Mouse (Mus musculus) heart, embryonic 10.5 days (tissue): ENCODE results near the gene Mosmo. TPM values are rescaled to one million over a fixed set of nuclear protein-coding genes. Genes with fewer than 3 reads are reported as not detected.

Source experiments
- DNase-seq: peaks from one replicate; pipeline ENCODE4 v3.0.0-alpha.2; 2017; ENCODE audit warnings: low spot score
- H3K27ac ChIP-seq: fragments of 300-500 bp; sonication (generic); 2 replicates; pipeline ENCODE4 v1.5.1; 2016; ENCODE audit warnings: mild to moderate bottlenecking
- H3K27me3 ChIP-seq: fragments of 300-500 bp; sonication (generic); 2 replicates; pipeline ENCODE4 v1.6.1; 2016; ENCODE audit warnings: mild to moderate bottlenecking; ENCODE audit not compliant: poor library complexity, insufficient read depth, severe bottlenecking
- H3K36me3 ChIP-seq: fragments of 300-500 bp; sonication (generic); 2 replicates; pipeline ENCODE4 v1.6.1; 2016; ENCODE audit warnings: mild to moderate bottlenecking, moderate library complexity
- H3K4me1 ChIP-seq: fragments of 300-500 bp; sonication (generic); 2 replicates; pipeline ENCODE4 v1.6.1; 2016; ENCODE audit warnings: mild to moderate bottlenecking
- H3K4me3 ChIP-seq: fragments of 300-500 bp; sonication (generic); 2 replicates; pipeline ENCODE4 v1.5.1; 2016; ENCODE audit warnings: mild to moderate bottlenecking, moderate library complexity
- H3K9me3 ChIP-seq: fragments of 300-500 bp; sonication (generic); 2 replicates; pipeline ENCODE4 v1.6.1; 2016; ENCODE audit warnings: mild to moderate bottlenecking, moderate library complexity
- WGBS: fragments of 180-500 bp; shearing (Covaris S2); methylation state at CpG from one replicate; pipeline ENCODE4 v1.1.7; 2016; 5-methylcytosine and 5-hydroxymethylcytosine counted together
- polyA plus RNA-seq: library from polyadenylated mRNA; unstranded; fragments of >200 nt; fragmentation: Nextera tagmentation; extraction: Ambion mirVana; gene quantifications from 2 replicates; pipeline ENCODE4 v1.2.1, GENCODE M21; 2016

Mosmo gene
- polyA plus RNA-seq, 1 experiment from 2014 or later: 11.5 TPM

DNA sequence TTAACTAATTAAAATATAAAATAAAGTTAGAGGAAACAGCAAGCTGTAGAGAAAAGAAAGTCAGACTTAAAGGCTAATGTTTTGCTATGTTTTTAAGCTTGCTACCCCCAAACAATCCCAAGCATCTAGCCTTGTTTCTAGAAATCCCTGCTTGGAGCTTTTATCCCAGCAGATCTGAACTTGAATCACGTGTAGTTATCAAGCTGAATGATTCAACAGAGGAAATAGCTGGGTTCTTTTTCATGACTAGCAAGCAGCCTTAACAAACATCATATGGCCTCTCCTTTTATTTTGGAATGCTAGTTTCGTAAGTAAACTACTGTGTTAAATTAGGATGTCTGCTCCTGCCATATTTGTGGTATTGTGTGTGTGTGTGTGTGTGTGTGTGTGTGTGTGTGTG is 39.8 kb downstream of the Mosmo start:
- Histone ChIP-seq H3K4me1 (no peaks in the 10 kb centered on the region), H3K36me3 (peaks cover 12% of the 10 kb centered on the region; the same call in 1 of the 2 replicates), H3K4me3 (no peak overlapping the region), H3K27ac (no peak overlapping the region), H3K9me3 (no peaks in the 10 kb centered on the region), H3K27me3 (no peaks in the 10 kb centered on the region)
- WGBS: 85% methylated on average over 2 of the region's 2 CpGs
- DNase-seq: no peak

- Histone ChIP-seq H3K9me3 (no peaks in the 10 kb centered on the region), H3K4me1 (peaks cover 5% of the 10 kb centered on the region), H3K27ac (no peak overlapping the region), H3K36me3 (0 out of 2 replicates have a peak, but pooled peaks cover 6% of the 10 kb centered on the region), H3K27me3 (no peaks in the 10 kb centered on the region), H3K4me3 (no peak overlapping the region)
- no peak for DNase-seq
- WGBS: 82% methylated on average over 5 of the region's 5 CpGs
These were observed 43.6 kb downstream of the Mosmo start for GRCm38 (mm10) chr7:120721051-120721450.

DNA sequence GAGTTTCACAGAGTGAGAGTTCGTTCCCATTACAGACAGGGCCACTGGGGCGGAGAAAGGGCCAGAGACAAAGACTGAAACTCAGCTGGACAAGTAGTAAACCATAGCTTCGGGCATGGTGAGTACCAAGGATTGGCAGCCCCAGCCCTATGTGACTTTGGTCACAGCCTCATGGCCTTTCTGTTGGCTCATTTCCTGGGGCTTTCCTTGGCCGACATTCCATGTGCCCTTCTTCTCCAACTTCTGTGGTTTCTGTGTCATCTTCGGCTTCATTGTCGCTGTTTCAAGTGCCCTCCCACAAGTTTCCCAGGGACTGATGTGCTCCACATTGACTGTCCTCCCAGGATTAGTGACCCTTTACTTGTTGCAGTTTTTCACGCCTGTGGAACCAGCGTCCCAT is 44.0 kb downstream of the Mosmo start:
- no peak for DNase-seq
- WGBS: 88% methylated on average over 8 of the region's 8 CpGs
- H3K9me3 ChIP-seq: no peaks in the 10 kb centered on the region
- H3K27me3 ChIP-seq: no peaks in the 10 kb centered on the region
- H3K36me3 ChIP-seq: peaks cover 9% of the 10 kb centered on the region; the same call in 1 of the 2 replicates
- H3K27ac ChIP-seq: no peak overlapping the region
- peaks cover 5% of the 10 kb centered on the region for H3K4me1 ChIP-seq
- no peak overlapping the region for H3K4me3 ChIP-seq

DNA sequence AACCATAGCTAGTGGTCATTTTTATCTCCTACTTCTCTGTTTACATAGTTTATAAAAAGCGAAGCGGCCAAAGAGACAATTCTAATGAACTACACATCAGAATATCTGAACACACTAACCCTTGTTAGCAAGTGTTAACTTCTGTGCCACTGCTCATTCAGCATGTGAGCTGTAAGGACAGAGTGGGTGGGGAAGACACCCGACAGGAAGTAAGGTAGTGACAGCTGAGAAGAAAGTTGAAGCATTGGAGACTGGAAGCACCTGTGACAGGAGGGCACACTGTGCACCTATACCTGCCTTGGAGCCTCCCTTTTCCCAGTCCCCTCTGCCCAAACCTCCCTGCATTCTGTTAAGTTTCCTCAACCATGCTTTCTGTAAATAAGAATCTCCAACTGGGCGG is 44.6 kb downstream of the Mosmo start:
- peaks cover 5% of the 10 kb centered on the region for H3K4me1 ChIP-seq
- 89% methylated on average over 4 of the region's 4 CpGs for WGBS
- H3K36me3 ChIP-seq: peaks cover 9% of the 10 kb centered on the region; the same call in 1 of the 2 replicates
- DNase-seq: no peak
- no peak overlapping the region for H3K27ac ChIP-seq
- H3K4me3 ChIP-seq: no peak overlapping the region
- H3K9me3 ChIP-seq: no peaks in the 10 kb centered on the region
- no peaks in the 10 kb centered on the region for H3K27me3 ChIP-seq

- WGBS: 70% methylated on average over 8 of the region's 8 CpGs
- H3K27me3 ChIP-seq: no peaks in the 10 kb centered on the region
- no peak for DNase-seq
These were observed 45.4 kb downstream of the Mosmo start for GRCm38 (mm10) chr7:120722839-120723278.

DNA sequence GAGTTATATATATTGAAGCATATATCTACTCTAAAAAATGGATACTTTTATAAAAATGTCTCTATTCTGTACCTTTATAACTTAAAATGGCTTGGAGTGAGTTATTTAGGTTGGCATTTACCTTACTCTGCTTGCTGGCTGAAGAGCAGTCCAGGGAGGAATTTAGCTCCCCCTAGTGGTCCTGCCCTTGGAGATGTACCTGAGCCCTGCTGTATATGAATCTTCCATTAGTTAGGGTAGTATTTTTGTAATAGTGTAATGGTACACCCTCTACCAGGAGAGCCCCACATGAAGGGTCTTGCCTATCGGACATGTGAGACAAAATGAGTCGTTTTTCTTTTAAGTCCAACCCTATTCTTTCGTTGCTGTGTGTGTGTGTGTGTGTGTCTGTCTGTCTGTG is 50.2 kb downstream of the Mosmo start:
- no peak overlapping the region for H3K27ac ChIP-seq
- 82% methylated on average over 3 of the region's 3 CpGs for WGBS
- DNase-seq: no peak
- H3K36me3 ChIP-seq: peaks cover 9% of the 10 kb centered on the region
- no peak overlapping the region for H3K4me3 ChIP-seq
- H3K9me3 ChIP-seq: no peaks in the 10 kb centered on the region
- no peaks in the 10 kb centered on the region for H3K27me3 ChIP-seq
- H3K4me1 ChIP-seq: peaks cover 4% of the 10 kb centered on the region

More at GRCm38 (mm10) chr7:120722839-120723278, 45.4 kb downstream of the Mosmo start:
- H3K4me3 ChIP-seq: no peak overlapping the region
- peaks cover 10% of the 10 kb centered on the region for H3K36me3 ChIP-seq
- no peak overlapping the region for H3K27ac ChIP-seq
- H3K4me1 ChIP-seq: peaks cover 5% of the 10 kb centered on the region
- no peaks in the 10 kb centered on the region for H3K9me3 ChIP-seq

GRCm38 (mm10) chr7:120729635-120730034 is 52.2 kb downstream of the Mosmo start:
- no peak overlapping the region for H3K27ac ChIP-seq
- 59% methylated on average over 5 of the region's 5 CpGs for WGBS
- peaks cover 14% of the 10 kb centered on the region for H3K36me3 ChIP-seq

GRCm38 (mm10) chr7:120732906-120733305 is 55.5 kb downstream of the Mosmo start:
- 84% methylated on average over 7 of the region's 7 CpGs for WGBS
- H3K27ac ChIP-seq: no peak overlapping the region
- H3K36me3 ChIP-seq: peaks cover 12% of the 10 kb centered on the region; the same call in 1 of the 2 replicates
- H3K4me3 ChIP-seq: no peak overlapping the region
- H3K27me3 ChIP-seq: no peaks in the 10 kb centered on the region
- H3K4me1 ChIP-seq: no peaks in the 10 kb centered on the region
- no peak for DNase-seq
- no peaks in the 10 kb centered on the region for H3K9me3 ChIP-seq

More at GRCm38 (mm10) chr7:120729635-120730034, 52.2 kb downstream of the Mosmo start:
- no peak for DNase-seq
- H3K4me1 ChIP-seq: no peaks in the 10 kb centered on the region
- H3K27me3 ChIP-seq: no peaks in the 10 kb centered on the region
- H3K9me3 ChIP-seq: no peaks in the 10 kb centered on the region
- H3K4me3 ChIP-seq: no peak overlapping the region

- Histone ChIP-seq H3K36me3 (peaks cover 9% of the 10 kb centered on the region; the same call in 1 of the 2 replicates), H3K4me1 (peaks cover 17% of the 10 kb centered on the region), H3K9me3 (no peaks in the 10 kb centered on the region), H3K27me3 (peaks cover 3% of the 10 kb centered on the region; the same call in 1 of the 2 replicates), H3K4me3 (peak within 1 kb of the TSS; percentile 27; the same call in 1 of the 2 replicates), H3K27ac (peak within 1 kb of the TSS; percentile 59; the same call in 1 of the 2 replicates)
- no peak for DNase-seq
- WGBS: 61% methylated on average over 6 of the region's 6 CpGs
These were observed 61.6 kb downstream of the Mosmo start, which contains the start of gene Vwa3a for GRCm38 (mm10) chr7:120739018-120739417. Gene Vwa3a, plus strand, starts transcription at chr7:120739318.

DNA sequence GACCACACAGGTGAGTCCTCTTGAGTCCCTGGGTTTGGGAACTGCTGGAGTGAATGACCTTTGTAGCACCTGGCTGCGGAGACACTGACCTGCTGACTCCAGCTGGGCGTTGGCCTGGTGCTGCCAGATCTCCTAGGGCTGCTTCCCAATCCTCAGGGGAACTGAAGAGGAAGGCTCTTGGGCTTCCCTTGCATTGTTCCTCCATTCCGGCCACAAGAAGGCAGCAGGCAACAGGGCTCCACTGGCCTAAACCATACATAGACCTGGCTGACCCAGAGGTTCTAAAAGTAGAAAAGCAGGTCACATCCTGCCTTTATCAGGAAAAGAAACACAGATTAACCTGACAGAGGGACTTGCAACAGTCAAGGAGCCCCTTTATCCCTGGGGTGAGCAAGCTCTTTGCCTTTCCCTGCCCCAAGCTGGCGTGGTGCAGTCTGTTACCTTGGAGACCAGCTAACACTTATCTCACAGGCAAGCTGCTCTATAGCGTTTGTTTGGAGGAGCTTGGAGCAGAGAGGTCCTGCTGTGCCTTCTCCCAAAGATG is 62.2 kb downstream of the Mosmo start:
- 6% methylated on average over 5 of the region's 5 CpGs for WGBS
- Histone ChIP-seq H3K4me1 (peaks cover 17% of the 10 kb centered on the region), H3K4me3 (peak overlapping the region; percentile 27; the same call in 1 of the 2 replicates), H3K36me3 (peaks cover 4% of the 10 kb centered on the region; the same call in 1 of the 2 replicates), H3K9me3 (no peaks in the 10 kb centered on the region), H3K27me3 (peaks cover 3% of the 10 kb centered on the region; the same call in 1 of the 2 replicates), H3K27ac (peak overlapping the region; percentile 59; the same call in 1 of the 2 replicates)
- DNase-seq: peak; percentile 84

DNA sequence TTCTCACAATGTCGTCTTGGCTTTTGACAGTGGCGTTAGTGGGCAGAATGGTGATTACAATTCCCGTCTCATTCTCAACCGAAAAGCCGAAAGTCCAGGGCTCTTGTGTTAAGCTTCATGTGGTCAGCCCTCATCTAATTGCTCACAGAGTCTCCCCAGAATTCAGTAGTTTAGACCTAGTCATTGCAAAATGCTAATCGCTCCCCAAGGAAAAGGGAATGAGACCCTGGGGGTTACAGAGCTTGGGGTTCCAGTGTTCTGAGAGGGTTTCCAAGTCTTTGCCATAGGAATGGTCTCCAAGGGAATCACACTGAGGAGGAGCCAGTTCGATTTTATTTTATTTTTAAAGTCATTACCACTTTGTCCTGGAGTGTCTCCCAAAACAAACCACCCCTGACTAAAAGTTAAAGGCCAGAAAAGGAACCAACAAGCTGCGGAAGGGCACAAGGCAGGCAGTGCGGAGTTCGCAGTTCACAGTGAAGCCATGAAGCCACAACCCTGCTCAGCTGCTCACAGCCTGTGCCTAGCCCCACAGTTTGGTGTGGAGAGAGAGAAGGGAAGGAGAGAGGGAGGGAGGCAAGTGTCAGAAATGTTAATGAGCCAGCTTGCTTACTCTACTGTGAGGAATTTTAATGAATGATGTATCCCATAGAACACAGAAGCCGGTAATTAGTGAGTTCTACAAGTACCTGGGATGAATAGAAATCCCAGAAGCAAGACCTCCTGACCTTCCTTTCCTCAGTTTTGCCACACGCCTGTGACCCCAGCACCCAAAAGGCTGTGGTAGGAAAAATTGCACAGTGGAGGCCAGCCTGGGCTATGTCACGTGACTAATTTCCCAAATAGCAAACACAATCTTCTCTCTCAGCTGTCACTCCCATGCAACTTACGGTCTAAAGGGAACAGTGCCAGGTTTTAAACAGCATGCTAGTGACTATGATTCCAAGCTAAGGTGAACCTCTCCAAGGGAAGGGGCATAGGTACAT is 66.2 kb downstream of the Mosmo start:
- Histone ChIP-seq H3K9me3 (no peaks in the 10 kb centered on the region), H3K4me1 (peaks cover 17% of the 10 kb centered on the region), H3K4me3 (no peak overlapping the region), H3K36me3 (no peaks in the 10 kb centered on the region), H3K27me3 (peaks cover 3% of the 10 kb centered on the region; the same call in 1 of the 2 replicates), H3K27ac (no peak overlapping the region)
- DNase-seq: peak; percentile 59
- 76% methylated on average over 14 of the region's 14 CpGs for WGBS

DNA sequence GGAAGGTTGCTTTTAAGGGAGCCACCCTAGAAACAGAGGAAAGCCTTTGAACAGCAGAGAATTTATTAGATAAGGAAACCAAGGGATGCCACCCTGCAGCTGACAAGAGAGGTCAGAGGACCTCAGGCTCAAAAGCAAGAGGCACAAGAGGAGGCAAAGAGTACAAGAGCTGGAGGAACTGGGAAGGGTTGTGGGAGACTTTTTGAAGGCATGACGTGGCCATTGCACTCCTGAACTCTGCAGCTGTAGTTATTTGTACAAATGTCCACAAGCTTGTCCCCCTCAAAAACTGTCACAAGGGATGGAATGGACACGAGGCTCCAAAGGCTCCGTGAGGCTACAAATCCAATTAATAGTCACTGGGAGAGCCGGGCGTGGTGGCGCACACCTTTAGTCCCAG is 67.2 kb downstream of the Mosmo start:
- Histone ChIP-seq H3K27me3 (peaks cover 3% of the 10 kb centered on the region; the same call in 1 of the 2 replicates), H3K27ac (no peak overlapping the region), H3K4me3 (no peak overlapping the region), H3K9me3 (no peaks in the 10 kb centered on the region), H3K4me1 (peaks cover 9% of the 10 kb centered on the region), H3K36me3 (no peaks in the 10 kb centered on the region)
- DNase-seq: no peak
- WGBS: 84% methylated on average over 6 of the region's 6 CpGs

DNA sequence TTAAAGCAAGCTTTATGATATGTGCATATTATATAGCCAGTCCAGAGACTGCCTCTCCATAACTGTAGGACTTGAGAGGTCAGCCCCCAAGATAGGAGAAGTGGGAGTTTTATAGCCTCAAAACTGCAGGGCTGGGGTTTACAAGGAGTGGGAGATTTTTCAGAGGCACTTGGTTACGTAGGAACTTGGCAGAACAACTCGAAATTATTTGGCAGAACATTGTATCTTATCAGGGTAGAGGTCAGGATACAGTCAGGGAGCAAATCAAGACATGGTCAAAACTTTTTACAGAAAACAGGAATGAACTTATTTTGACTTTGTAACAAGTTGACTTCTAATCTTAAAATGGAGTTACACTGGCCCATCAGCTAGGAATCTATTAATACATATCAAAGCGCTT is 68.6 kb downstream of the Mosmo start:
- WGBS: 66% methylated on average over 3 of the region's 3 CpGs

More for the DNA sequence above, 68.6 kb downstream of the Mosmo start:
- Histone ChIP-seq H3K9me3 (no peaks in the 10 kb centered on the region), H3K4me3 (no peak overlapping the region), H3K36me3 (no peaks in the 10 kb centered on the region), H3K4me1 (no peaks in the 10 kb centered on the region), H3K27me3 (peaks cover 3% of the 10 kb centered on the region; the same call in 1 of the 2 replicates), H3K27ac (no peak overlapping the region)
- DNase-seq: no peak
